16 mouse cellular contexts compared by ENCODE assay signal in the genomic region with DNA sequence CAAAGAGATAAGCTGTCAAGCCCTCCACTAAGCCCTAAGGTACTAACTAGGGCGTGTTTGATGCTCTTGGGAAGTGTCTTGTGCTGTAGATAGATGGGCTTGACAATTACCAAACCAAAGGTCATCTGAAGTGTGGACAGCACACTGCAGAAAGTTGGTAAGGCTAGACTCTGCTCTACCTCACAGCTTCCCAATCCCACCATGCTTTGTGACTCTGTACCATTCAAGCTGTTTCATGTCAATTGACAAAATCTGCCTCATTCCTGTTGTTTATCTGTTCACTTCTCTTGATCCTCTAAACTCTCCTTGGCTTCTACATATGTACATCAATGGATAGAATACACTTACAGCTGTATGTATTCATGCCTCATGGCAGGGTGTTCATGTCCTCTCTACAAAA.
"Had no signal": no experiment of that assay in that cellular context is flagged by ENCODE, and none has a peak within 500 bp of the region (broad histone marks: within the 10 kb centered on the region; RNA-seq: fewer than 3 reads in every experiment).

No protein-coding gene starts in this region.

- H3K27ac ChIP-seq: neural tube, embryonic 13.5 days; neural tube, embryonic 15.5 days; stomach, embryonic 15.5 days; stomach, postnatal 0 days had no signal

- H3K9ac ChIP-seq: neural tube, embryonic 13.5 days; neural tube, embryonic 15.5 days; stomach, embryonic 15.5 days had no signal

- H3K9me3 ChIP-seq: neural tube, embryonic 13.5 days; neural tube, embryonic 15.5 days; stomach, embryonic 15.5 days had no signal

- DNase-seq: retina, postnatal 1 day; right cerebral cortex, adult 18-20 months; right cerebral cortex, postnatal 14 days; right cerebral cortex, postnatal 25 days; right cerebral cortex, postnatal 4 days; spleen, adult 18-20 months; thymus, adult 18-20 months; thymus, adult 2 months; thymus, postnatal 14 days; thymus, postnatal 25 days; thymus, postnatal 36 days; thymus, postnatal 4 days had no signal

- H3K27me3 ChIP-seq: neural tube, embryonic 13.5 days; neural tube, embryonic 15.5 days; stomach, embryonic 15.5 days had no signal

- H3K4me3 ChIP-seq: neural tube, embryonic 13.5 days; neural tube, embryonic 15.5 days; stomach, embryonic 15.5 days had no signal

- H3K36me3 ChIP-seq: neural tube, embryonic 13.5 days; neural tube, embryonic 15.5 days; stomach, embryonic 15.5 days had no signal

- H3K4me2 ChIP-seq: neural tube, embryonic 13.5 days; neural tube, embryonic 15.5 days; stomach, embryonic 15.5 days had no signal

- H3K4me1 ChIP-seq: neural tube, embryonic 13.5 days; neural tube, embryonic 15.5 days; stomach, embryonic 15.5 days had no signal
